Mouse (Mus musculus): ENCODE measurements around the gene Rad9b. TPM values are rescaled to one million over a fixed set of nuclear protein-coding genes. Genes with fewer than 3 reads are reported as not detected.

Rad9b gene
- polyA plus RNA-seq, 1 experiment from 2014 or later, result 28.3 TPM

DNA sequence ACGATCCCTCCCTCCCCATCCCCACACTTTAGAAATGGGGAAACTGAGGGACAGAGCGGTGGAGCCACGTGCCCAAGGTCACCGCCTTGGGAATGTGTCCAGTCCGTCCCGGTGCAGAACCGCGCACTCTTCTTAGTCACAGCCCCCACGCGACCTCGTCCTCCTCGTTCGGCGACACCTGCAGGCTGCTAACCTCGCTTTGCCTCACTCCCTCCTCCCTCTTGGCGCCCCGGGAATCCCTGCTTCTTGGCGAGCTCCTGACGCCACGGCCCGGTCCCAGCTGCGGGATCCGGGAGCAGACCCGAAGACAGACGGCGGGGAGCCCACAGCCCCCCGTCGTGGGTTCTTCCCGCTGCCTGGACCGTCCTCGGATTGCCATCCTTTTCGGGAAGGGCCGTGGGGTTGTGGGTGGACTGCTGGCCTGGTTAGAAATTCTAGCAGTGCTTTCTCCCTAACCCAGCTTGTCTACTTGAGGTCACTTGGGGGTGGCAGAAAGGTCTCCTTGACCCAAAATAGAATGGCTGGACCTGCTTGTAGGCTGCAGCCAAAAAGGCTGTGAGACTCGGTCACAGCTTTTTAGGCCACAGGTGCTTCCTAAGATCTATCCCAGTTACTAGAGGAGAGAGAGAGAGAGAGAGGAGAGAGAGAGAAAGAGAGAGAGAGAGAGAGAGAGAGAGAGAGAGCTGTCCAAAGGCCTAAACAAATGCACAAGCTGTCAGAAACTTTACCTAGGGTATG is 68.8 kb downstream of the Rad9b start:
- Histone ChIP-seq H3K27me3 (replicated peaks) (no peaks in the 10 kb centered on the region), H3K4me1 (peaks cover 28% of the 10 kb centered on the region), H3K4me3 (peak overlapping the region; percentile 94), H3K9ac (peak overlapping the region; percentile 85), H3K4me2 (peak overlapping the region; percentile 96), H3K27ac (peak overlapping the region; percentile 92), H3K9me3 (no peaks in the 10 kb centered on the region), H3K36me3 (replicated peaks) (no peaks in the 10 kb centered on the region)
- 1% methylated on average over 34 of the region's 34 CpGs for WGBS
- no peak; the same call in 1 of the 2 replicates for ATAC-seq (replicated peaks)

DNA sequence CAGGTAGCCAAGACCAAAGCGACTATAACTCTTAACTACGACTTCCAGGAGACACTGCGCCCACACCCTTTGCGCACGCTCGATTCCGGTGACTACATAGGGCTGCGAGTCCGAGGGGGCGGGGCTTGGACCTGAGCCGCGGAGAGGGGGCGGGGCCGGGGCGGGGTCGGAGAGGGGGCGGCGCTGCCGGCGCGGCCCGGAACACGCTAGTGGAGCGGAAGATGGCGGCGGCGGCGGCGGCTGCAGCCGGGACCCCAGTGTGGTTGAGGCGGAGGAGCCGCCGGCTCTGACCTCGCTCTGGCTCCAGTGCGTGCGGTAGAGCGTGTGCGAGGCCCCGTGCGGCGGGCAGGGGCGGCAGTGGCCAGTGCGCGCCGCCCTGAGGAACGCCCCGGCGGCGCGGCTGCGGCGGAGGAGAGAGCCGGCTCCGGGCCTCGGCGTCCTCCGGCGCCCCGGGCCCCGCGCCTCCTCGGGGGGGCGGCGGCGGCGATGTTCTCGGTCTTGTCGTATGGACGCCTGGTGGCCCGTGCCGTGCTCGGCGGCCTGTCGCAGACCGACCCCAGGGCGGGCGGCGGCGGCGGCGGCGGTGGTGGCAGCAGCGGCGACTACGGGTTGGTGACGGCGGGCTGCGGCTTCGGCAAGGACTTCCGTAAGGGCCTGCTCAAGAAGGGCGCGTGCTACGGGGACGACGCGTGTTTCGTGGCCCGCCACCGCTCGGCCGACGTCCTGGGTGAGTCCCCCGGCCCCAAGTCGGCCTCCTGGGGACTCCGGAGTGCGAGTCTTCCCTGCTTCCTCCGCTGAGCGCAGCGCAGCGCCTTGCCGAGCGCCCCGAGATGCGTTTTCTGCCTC is 69.6 kb downstream of the Rad9b start, which contains the start of gene Pptc7:
Gene Pptc7 (plus strand): TSS at position 183 of the 846 bp plus-strand sequence.
- Histone ChIP-seq H3K4me2 (peak within 1 kb of the TSS; percentile 96), H3K27ac (peak within 1 kb of the TSS; percentile 92), H3K9ac (peak within 1 kb of the TSS; percentile 85), H3K4me1 (peaks cover 28% of the 10 kb centered on the region), H3K27me3 (replicated peaks) (no peaks in the 10 kb centered on the region), H3K4me3 (peak within 1 kb of the TSS; percentile 94), H3K9me3 (no peaks in the 10 kb centered on the region), H3K36me3 (replicated peaks) (no peaks in the 10 kb centered on the region)
- WGBS, result under 1% methylated on average over 101 of the region's 114 CpGs
- ATAC-seq (replicated peaks), result peak; percentile 97

DNA sequence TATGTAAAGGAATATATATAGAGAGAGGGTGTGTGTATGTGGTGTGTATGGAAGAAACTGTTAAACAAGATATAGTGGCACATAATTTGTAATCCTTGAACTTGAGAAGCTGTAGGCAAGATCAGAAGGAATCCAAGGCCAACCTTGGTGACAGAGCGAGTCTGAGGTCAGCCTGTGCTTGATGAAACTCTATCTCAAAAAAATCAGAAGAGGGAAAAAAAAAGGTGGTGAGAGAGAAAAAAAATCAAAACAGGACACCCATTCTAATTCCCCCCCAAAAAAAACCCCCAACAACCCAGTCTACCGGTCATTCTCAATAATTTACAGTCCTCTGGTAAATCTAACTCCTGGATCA is 70.2 kb downstream of the Rad9b start:
- Histone ChIP-seq H3K9me3 (no peaks in the 10 kb centered on the region), H3K27ac (no peak overlapping the region), H3K4me1 (peaks cover 28% of the 10 kb centered on the region), H3K36me3 (replicated peaks) (no peaks in the 10 kb centered on the region), H3K9ac (no peak overlapping the region), H3K27me3 (replicated peaks) (no peaks in the 10 kb centered on the region), H3K4me3 (peak overlapping the region; percentile 94), H3K4me2 (no peak overlapping the region)
- WGBS, result 27% methylated on average over 2 of the region's 2 CpGs
- no peak for ATAC-seq (replicated peaks)

DNA sequence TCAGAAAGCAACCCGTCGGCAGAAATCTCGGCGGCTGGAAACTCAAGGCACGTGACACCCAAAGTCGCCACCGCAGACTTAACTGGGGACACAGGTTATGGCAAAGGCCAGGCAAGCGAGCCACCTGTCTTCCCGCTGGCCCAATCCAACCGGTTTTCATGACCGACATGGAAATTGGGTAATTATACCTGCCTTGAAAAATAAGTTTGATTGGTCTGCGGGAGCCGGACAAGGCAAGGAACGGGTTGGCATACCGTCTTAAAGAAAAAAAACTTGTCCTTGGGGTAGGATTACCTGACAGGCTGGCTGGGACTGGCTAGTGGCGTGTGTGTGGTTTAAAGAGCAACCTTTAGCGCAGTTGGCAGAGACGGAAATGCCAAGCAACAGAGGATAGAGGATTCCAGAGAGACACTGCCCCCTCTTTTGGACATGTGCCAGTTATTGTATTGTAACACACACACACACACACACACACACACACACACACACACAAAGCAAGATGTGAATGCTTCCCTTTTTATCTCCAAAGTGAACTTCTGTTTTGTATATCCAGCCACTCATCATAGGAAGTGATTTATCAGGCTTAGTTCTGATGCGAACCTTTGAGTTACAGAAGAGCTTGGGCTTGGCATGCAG is 73.1 kb downstream of the Rad9b start:
- H3K4me3 ChIP-seq, result no peak overlapping the region
- H3K9me3 ChIP-seq, result no peaks in the 10 kb centered on the region
- no peak overlapping the region for H3K4me2 ChIP-seq
- ATAC-seq (replicated peaks), result no peak
- H3K27ac ChIP-seq, result no peak overlapping the region
- peaks cover 11% of the 10 kb centered on the region for H3K4me1 ChIP-seq
- H3K36me3 ChIP-seq (replicated peaks), result no peaks in the 10 kb centered on the region
- no peak overlapping the region for H3K9ac ChIP-seq
- no peaks in the 10 kb centered on the region for H3K27me3 ChIP-seq (replicated peaks)
- 40% methylated on average over 19 of the region's 19 CpGs for WGBS

DNA sequence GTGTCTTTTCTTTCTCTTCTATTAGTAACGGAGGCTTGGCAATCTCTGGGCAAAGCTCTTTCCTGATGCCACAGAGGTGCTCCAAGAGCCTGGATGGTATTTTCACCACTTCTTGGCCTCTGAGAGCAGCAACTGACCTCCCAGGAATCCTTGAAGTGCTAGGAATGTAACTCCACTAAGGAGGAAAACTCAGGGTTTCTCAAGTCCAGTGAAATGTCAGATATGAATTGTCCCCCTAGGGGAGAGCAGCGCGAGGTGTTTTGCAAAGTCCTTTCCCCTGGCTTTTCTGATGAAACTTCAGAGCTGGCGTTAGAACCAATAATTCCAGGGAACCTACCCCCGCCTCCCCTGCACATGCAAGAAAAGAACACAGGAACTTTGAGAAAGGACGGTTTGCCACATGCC is 73.6 kb downstream of the Rad9b start:
- Histone ChIP-seq H3K36me3 (replicated peaks) (no peaks in the 10 kb centered on the region), H3K4me3 (no peak overlapping the region), H3K4me2 (no peak overlapping the region), H3K27ac (no peak overlapping the region), H3K4me1 (peaks cover 6% of the 10 kb centered on the region), H3K9me3 (no peaks in the 10 kb centered on the region), H3K9ac (no peak overlapping the region), H3K27me3 (replicated peaks) (no peaks in the 10 kb centered on the region)
- ATAC-seq (replicated peaks), result no peak
- 57% methylated on average over 6 of the region's 6 CpGs for WGBS

DNA sequence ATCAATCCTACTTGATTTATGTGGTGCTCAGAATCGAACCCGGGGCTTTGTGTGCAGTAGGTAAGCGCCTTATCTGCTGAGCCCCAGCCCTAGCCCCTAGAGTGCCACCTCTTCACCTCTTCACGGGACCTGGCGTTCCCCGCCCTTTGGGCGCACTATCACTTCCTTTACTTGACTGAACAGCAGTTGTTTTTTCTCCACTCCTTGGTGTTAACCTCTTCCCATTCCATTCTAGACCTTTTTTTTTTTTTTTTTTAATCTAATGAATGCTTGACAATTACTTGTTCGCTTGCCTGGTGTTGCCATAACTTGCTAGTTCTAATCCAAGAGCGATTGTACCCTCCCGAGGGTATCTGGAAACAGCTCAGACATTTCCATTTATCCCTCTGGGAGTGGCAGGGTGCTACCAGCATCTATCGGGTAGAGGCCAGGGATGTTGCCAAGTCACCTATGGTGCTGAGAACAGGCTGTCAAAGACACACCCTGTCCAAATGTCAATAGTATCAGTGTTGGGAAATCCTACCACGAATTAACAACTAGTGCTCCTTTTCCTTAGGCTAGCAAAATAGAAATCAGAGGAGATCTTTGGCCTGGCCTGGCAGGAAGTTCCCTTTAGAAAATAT is 74.1 kb downstream of the Rad9b start:
- ATAC-seq (replicated peaks), result no peak
- H3K9ac ChIP-seq, result no peak overlapping the region
- no peaks in the 10 kb centered on the region for H3K9me3 ChIP-seq
- WGBS, result 85% methylated on average over 12 of the region's 12 CpGs
- no peak overlapping the region for H3K4me3 ChIP-seq
- no peaks in the 10 kb centered on the region for H3K36me3 ChIP-seq (replicated peaks)
- H3K27me3 ChIP-seq (replicated peaks), result no peaks in the 10 kb centered on the region
- H3K27ac ChIP-seq, result no peak overlapping the region
- no peak overlapping the region for H3K4me2 ChIP-seq
- peaks cover 2% of the 10 kb centered on the region; the same call in 1 of the 2 replicates for H3K4me1 ChIP-seq

DNA sequence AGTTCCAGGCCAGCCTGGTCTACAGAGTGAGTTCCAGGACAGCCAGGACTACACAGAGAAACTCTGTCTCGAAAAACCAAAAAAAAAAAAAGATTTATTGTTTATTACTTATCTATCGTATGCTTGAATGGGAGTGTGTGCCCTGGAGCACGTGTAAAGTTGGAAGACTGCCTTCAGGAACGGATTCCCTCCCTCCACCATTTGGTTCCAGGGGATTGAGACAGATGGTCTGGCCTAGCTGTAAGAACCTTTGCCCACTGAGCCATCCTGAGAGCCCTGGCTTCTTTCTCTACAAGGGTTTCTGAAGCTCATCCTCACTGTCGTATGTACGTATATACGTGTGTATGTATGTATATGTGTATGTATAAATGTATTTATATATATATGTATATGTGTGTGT is 75.1 kb downstream of the Rad9b start:
- Histone ChIP-seq H3K4me2 (no peak overlapping the region), H3K36me3 (replicated peaks) (no peaks in the 10 kb centered on the region), H3K9me3 (no peaks in the 10 kb centered on the region), H3K4me1 (peaks cover 4% of the 10 kb centered on the region; the same call in 1 of the 2 replicates), H3K9ac (no peak overlapping the region), H3K4me3 (no peak overlapping the region), H3K27ac (no peak overlapping the region), H3K27me3 (replicated peaks) (no peaks in the 10 kb centered on the region)
- WGBS, result 84% methylated on average over 7 of the region's 7 CpGs
- no peak for ATAC-seq (replicated peaks)

DNA sequence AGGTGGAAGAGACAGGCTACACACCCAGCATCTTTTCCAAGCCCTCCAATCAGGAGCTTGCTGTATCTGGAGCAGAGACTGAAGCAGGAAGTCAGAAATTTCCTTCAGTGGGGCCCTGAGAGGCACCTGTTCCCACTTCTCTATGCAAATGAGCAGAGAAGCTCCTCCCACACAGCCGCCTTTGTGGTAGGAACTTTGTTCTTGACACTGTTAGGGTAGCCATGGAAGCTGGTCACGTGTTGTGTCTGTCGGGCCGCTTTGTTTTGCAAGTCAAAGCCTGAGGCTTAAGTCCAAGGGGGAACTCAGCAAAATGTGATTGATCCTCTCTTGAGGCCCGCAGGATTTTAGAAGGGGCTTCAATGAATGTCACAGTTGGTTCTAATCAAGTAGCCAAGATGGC is 79.2 kb downstream of the Rad9b start:
- Histone ChIP-seq H3K27ac (no peak overlapping the region), H3K9ac (no peak overlapping the region), H3K9me3 (no peaks in the 10 kb centered on the region), H3K27me3 (replicated peaks) (no peaks in the 10 kb centered on the region), H3K4me1 (peaks cover 2% of the 10 kb centered on the region; the same call in 1 of the 2 replicates), H3K4me2 (no peak overlapping the region), H3K4me3 (no peak overlapping the region), H3K36me3 (replicated peaks) (no peaks in the 10 kb centered on the region)
- ATAC-seq (replicated peaks), result no peak
- WGBS, result 8% methylated on average over 5 of the region's 5 CpGs

Other genes starting within 250 kb of the Rad9b start
- gene Ccdc63, start 213.4 kb downstream of the Rad9b start, polyA plus RNA-seq (2015; fragmentation: Nextera tagmentation; extraction: Ambion mirVana), result 0.29 TPM in 1 of 2 replicates, not detected in the other
- 216 and 237 TPM in 2 replicates for gene Ppp1cc, start 196.0 kb downstream of the Rad9b start, polyA plus RNA-seq (2015; fragmentation: Nextera tagmentation; extraction: Ambion mirVana)
- gene Hvcn1, start 147.4 kb downstream of the Rad9b start, polyA plus RNA-seq (2015; fragmentation: Nextera tagmentation; extraction: Ambion mirVana), result 1.5 and 1.9 TPM in 2 replicates
- 6.1 TPM in 2 replicates for gene Tctn1, start 89.8 kb downstream of the Rad9b start, polyA plus RNA-seq (2015; fragmentation: Nextera tagmentation; extraction: Ambion mirVana)
- gene Pptc7, start 69.9 kb downstream of the Rad9b start, polyA plus RNA-seq (2015; fragmentation: Nextera tagmentation; extraction: Ambion mirVana), result 7.6 and 8.4 TPM in 2 replicates
- gene Vps29, start 136 bp upstream of the Rad9b start, polyA plus RNA-seq (2015; fragmentation: Nextera tagmentation; extraction: Ambion mirVana), result 268 and 286 TPM in 2 replicates
- 42.9 and 47.7 TPM in 2 replicates for gene Gpn3, start 17.6 kb upstream of the Rad9b start, polyA plus RNA-seq (2015; fragmentation: Nextera tagmentation; extraction: Ambion mirVana)
- gene Fam216a, start 18.1 kb upstream of the Rad9b start, polyA plus RNA-seq (2015; fragmentation: Nextera tagmentation; extraction: Ambion mirVana), result 149 and 162 TPM in 2 replicates
- gene Arpc3, start 37.6 kb upstream of the Rad9b start, polyA plus RNA-seq (2015; fragmentation: Nextera tagmentation; extraction: Ambion mirVana), result 146 and 148 TPM in 2 replicates
- gene Anapc7, start 67.5 kb upstream of the Rad9b start, polyA plus RNA-seq (2015; fragmentation: Nextera tagmentation; extraction: Ambion mirVana), result 51.2 and 54.5 TPM in 2 replicates
- gene Atp2a2, start 148.0 kb upstream of the Rad9b start, polyA plus RNA-seq (2015; fragmentation: Nextera tagmentation; extraction: Ambion mirVana), result 46.3 and 47.7 TPM in 2 replicates

Measured in midbrain, embryonic 15.5 days (tissue).